Mouse (Mus musculus) frontal cortex, adult 2 months (tissue): ENCODE measurements at regions not wholly inside any gene's neighbourhood (a gene's known extent, or its start where the extent isn't known, plus 50 kb on each side); places are given as distances from the start of the nearest gene placed in this dataset.

Experiments
- DNase-seq, 2 experiments: peaks; one replicate each; pipeline ENCODE4 v3.0.0; 2022; ENCODE audit warnings: low spot score in 1 of 2; ENCODE audit errors: extremely low spot score in 1 of 2

- DNase-seq, result no peak
These were observed 233.9 kb upstream of the Pde3a start for GRCm38 (mm10) chr6:141015055-141015681.

GRCm38 (mm10) chr6:141023501-141023900 lies 225.6 kb upstream of the Pde3a start:
- DNase-seq, result no peak

DNA sequence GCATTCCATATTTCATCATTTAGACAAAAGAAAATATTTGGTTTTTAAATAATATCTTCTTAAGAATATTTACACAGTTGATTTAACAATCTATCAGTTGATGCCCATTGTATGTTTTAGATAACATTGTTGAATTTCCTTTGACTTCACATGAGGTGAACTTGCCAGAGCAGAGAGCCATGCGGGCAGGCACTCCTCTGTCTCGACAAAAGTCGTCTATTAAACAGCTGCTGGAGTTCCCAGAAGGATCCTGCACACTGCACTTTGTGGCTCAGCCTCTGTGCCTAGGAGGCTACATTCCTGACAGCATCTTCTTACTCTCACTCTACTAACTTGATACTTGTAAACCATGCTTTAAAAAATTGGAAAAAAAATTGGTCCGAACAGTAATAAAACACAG lies 221.7 kb upstream of the Pde3a start:
- no peak for DNase-seq

GRCm38 (mm10) chr6:141027787-141028186 lies 221.3 kb upstream of the Pde3a start:
- no peak for DNase-seq

GRCm38 (mm10) chr6:141034824-141035223 lies 214.2 kb upstream of the Pde3a start:
- no peak for DNase-seq

DNA sequence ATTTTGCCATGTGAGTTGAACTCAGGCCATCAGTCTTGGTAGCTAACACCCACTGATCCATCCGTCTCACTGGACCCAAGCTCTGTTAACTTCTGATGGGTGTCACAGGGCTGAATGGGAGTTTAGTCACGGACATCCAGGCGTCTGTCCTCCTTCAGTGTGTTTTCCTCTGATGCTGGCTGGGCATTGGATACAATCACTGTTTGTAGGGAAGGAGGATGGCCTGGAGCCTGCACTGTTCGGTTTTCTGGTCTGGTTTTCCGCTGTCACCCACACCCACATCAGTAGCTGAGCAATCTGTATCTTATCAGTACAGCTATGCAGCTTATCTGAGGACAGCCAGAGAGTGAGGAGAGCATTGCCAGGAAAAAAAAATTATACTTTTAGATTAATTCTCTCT lies 207.7 kb upstream of the Pde3a start:
- DNase-seq, result no peak

DNA sequence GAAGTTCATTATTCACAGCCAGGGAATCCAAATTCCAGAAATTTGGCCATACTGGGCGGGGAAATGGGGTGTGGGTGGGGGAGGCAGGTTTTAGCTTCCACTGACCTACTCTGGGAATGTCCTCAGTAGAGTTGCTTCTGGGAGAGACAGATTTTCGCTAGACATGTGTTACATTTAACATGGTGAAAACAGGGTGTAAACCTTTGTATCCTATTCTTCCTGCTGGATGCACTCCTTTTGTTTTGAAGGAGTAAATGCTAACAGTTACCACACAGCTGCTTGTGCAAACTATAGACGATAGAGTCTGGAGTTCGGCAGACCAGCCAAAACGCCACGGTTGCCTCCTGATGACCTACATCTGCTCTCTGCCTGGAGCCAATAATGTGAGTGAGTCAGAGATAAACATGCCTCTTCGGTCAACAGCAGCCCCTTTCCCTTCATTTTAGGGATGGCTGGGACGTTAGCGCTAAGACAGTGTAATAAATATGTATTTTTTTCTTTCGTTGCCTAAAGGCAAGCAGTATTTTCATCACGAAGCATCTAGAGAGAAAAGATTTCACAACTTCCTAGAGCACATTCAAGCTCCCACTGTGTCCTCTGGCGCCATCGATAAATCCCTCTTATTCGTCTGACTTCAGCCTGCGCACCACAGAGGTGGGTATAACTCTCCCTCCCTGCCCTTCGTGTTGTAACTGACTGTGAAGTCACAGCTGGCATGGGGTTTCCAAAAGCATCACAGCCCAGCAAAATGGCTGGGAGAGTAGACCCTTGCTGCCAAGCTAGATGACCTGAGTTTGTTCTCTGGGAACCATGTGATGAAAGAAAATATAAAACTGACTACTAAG lies 207.1 kb upstream of the Pde3a start:
- DNase-seq, result no peak

DNA sequence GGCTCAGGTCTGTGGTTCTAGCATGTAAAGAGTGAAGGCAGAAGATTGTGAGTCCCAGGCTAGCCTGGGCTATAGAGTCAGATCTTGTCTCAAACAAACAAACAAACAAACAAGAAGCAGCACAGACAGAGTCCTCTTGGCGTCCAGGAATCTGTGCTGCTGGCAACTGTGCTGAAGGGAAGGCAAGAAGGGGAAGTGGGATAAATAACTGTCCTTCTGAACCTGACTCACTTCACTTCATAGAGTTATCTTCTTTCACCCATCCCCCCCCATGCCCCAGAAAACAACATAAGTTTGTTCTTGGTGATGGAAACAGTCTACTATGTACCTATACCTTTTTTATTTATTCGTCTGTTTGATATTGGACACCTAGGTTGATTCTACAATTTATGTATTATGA lies 200.8 kb upstream of the Pde3a start:
- DNase-seq, result no peak

GRCm38 (mm10) chr6:141050038-141050684 lies 198.9 kb upstream of the Pde3a start:
- DNase-seq, result no peak

DNA sequence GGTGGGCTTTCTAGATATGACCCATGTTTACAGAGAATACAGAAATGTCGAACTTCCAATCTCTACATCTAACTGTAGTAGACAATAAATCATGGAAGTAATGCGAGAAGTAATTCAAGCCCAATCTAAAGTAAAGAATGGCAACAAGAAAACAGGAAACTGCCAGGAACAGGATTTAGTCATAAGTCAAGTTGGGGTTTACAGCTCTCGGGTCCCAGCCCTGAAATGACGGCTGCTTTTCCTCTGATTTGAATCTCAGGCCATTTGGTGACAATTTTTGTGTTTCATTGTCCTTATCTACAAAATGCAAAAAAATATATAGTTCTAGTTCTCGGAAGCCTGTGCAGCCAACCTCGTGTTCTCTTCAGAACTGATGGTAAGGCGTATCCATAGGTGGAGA lies 195.0 kb upstream of the Pde3a start:
- no peak for DNase-seq

- DNase-seq, result no peak
These were observed 189.7 kb upstream of the Pde3a start for GRCm38 (mm10) chr6:141059250-141059916.

- DNase-seq, result no peak
These were observed 183.3 kb upstream of the Pde3a start for GRCm38 (mm10) chr6:141065724-141066123.

- DNase-seq, result no peak
These were observed 180.1 kb upstream of the Pde3a start for GRCm38 (mm10) chr6:141068861-141069467.

GRCm38 (mm10) chr6:141069896-141070295 lies 179.2 kb upstream of the Pde3a start:
- DNase-seq, result no peak

DNA sequence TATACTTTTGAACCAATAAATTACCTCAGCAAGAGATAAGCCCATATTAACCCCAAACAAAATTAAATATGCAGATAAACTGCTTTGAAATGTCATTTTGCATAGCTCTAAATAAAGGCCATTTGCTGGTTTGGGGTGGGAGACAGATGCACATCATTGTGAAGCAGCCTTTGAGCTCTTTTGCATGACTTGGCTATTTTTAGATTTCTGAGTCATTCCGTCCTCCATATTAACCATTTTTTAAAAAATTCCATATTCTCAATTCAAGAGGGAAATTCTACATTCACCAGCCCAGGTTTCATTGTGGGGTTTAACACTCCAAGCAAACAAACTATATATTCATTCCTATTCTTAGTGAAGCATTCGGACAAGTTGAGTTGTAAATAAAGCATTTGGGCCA lies 177.6 kb upstream of the Pde3a start:
- no peak for DNase-seq

DNA sequence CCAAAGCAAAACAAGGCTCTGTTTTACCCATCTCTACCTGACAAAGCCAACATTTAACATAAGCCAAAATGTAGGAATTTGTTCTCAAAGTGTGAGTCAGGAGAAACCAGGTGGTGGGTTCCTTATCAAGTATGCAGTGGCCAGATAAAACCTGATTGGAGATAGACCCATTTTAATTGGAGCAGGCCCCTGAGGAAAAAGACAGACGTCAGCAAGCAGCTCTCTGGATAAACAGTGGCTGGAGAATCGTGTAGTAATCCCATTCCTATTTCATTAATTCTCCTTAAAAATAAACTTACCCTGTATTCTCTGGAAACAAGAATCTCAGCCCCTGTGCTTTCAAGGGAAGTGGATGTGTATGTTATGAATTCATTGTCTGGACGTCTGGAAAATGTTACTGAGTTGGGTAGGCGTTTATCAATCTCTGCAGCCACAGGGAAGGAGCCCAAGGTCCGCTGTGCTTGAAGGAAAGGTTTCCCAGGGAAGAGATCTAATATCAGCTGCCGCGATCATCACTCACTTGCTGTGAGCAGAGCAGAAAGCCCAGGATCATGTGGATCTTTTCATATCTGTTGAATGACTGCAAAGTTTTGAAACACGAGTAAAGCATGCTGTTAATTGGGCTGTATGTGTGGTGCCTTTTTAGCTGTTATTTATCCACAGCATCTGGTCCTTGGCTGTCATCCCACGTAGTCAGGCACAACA lies 157.8 kb upstream of the Pde3a start:
- no peak for DNase-seq

DNA sequence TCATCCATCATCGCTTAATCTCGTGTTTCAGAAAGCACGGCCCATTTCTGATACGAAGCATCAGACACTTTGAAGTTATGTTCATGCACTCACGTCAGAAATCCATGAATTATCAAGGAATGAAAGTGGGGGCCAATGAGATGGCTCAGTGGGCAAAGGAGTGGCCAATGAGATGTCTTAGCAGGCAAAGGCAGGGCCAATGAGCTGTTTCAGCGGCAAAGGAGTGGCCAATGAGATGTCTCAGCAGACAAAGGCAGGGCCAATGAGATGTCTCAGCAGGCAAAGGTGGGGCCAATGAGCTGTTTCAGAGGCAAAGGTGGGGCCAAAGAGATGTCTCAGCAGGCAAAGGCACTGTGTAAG lies 157.3 kb upstream of the Pde3a start:
- no peak for DNase-seq

DNA sequence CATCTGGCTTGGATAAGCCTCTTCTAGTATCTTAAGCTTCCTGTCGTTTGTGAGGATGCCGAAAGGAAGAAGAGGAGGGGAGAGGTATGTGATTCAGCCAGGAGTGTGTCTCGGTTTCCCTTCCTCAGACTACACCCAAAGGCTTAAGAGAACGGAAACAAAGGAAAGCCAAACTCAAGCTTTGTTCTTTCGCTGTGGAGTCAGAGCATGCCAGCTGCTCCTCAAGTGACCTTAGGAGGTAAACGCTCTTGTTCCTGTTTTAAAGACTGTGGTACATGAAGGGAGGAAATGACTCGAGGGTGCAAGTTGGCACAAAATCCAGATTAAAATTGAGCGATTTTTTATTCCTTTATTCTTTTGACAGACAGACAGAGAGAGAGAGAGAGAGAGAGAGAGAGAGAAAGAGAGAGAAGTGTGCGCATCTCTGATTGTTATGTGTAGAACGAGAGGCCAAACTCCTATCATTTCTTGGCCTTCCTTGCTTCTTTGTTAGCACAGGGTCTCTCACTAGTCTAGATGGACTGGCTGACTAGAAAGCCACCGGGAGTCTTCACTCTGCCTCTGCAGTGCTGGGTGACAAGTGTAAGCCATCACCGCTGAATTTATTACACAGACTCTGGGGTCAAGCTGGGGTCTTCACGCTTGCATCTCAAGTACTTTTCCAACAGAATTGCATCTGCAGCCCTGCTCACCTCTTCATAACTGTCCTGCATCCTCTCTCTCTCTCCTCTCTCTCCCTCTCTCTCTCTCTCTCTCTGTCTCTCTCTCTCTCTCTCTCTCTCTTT lies 151.5 kb upstream of the Pde3a start:
- no peak for DNase-seq

DNA sequence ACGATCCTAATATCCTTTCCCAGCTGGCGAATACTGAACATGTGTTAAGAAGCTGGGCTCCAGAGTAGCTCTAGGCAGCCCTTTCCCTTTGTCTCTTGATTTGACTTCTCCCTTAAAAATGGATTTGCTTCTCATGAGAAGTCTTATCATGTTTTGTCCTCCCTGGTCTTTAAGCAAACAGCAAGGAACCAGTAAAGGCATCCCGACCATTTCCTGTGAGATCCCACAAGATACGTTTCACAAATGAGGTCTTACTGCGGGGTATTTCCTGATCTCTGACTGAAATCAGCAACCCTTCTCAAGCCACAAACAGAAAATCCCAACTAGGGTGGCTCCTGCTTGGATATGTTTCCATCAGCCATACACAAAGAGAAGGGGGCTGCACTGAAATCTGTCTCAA lies 130.8 kb upstream of the Pde3a start:
- DNase-seq, result no peak
